Mouse (Mus musculus): ENCODE results near the gene Olfr1350. TPM values are rescaled to one million over a fixed set of nuclear protein-coding genes. Genes with fewer than 3 reads are reported as not detected.
"Not testable (repeated sequence)": the region's sequence is repeated elsewhere in the genome, so short reads cannot be mapped to it uniquely, and the experiment has no call there.

Olfr1350 gene
- not detected in 2 replicates for polyA plus RNA-seq (2015; fragmentation: Nextera tagmentation; extraction: Ambion mirVana)

DNA sequence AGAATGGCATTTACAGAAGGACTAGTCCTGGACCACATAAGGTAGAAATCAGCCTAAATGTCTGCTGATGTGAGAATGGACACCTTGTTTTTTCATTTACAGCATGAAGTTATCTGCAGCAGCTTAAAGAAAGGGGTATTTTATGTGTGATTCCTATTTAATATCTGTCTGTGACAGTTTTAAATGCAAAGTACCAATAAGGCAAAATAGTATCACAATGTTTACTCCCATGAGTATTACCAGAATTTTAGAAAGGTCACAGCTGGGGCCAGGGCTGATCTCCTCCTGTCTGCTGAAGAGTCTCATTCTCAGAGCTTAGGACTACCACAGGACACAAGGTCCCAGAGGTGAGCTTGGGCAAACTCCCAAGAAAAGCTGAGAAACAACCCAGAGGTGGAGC, at the start of gene Olfr1350:
Olfr1350 (plus strand) TSS at position 301 of the 400 bp plus-strand sequence.
- Histone ChIP-seq H3K4me1 (no peaks in the 10 kb centered on the region), H3K4me3 (no peak within 1 kb of the TSS), H3K4me2 (no peak within 1 kb of the TSS), H3K36me3 (no peaks in the 10 kb centered on the region), H3K27me3 (no peaks in the 10 kb centered on the region), H3K9ac (no peak within 1 kb of the TSS), H3K27ac (no peak within 1 kb of the TSS), H3K9me3 (no peaks in the 10 kb centered on the region)
- ATAC-seq (ENCODE audit: insufficient number of reproducible peaks, low FRiP score, low TSS enrichment, low read depth): no peak

DNA sequence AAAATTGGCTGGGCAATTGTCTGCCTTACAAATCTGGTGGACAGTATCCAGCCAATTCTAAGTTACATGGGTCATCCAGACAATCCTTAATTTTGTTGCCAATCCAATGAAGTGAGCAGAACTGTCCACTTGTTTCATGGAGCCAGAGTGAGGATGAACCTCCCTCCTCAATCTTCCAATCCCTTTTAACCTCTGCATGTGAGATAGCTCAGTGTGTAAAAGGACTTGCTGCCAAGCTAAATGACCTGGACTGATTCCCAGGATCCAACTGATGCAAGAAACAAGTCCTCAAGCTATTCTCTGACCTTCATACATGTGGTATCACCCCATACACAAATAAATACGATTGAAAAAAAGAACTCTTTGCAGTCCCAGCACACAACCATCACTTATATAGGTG, 43.0 kb upstream of the Olfr1350 start:
- no peak for ATAC-seq (ENCODE audit: insufficient number of reproducible peaks, low FRiP score, low TSS enrichment, low read depth)
- no peak overlapping the region for H3K4me2 ChIP-seq
- H3K4me3 ChIP-seq: no peak overlapping the region
- H3K27me3 ChIP-seq: no peaks in the 10 kb centered on the region
- H3K9ac ChIP-seq: no peak overlapping the region
- no peaks in the 10 kb centered on the region for H3K36me3 ChIP-seq
- no peaks in the 10 kb centered on the region for H3K4me1 ChIP-seq
- WGBS: 35% methylated on average over 1 of the region's 1 CpGs
- no peaks in the 10 kb centered on the region for H3K9me3 ChIP-seq
- no peak overlapping the region for H3K27ac ChIP-seq

DNA sequence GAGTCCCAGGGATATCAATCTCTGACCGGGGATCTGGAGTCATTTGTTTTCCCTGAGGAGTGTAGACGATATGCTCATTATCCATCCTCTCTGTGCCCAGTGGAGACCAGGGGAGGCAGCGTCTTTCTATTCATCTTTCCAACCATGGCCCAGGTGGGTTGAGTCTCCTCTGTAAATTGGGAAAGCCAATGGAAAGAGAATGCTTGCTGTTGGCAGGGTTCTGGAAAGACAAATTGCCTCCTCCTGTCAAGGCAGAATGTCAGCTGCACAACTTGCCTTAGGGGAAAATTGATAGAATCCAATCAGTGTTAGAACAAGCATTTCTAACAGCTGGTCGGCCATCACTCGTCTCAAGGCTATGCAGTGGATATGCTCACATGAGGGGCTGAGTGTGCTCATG, 41.8 kb upstream of the Olfr1350 start, which contains the start of gene Olfr1349:
Olfr1349 (minus strand) TSS at position 101 of the 400 bp plus-strand sequence.
- ATAC-seq (ENCODE audit: insufficient number of reproducible peaks, low FRiP score, low TSS enrichment, low read depth): no peak
- Histone ChIP-seq H3K27me3 (no peaks in the 10 kb centered on the region), H3K9ac (no peak within 1 kb of the TSS), H3K4me3 (no peak within 1 kb of the TSS), H3K27ac (no peak within 1 kb of the TSS), H3K9me3 (no peaks in the 10 kb centered on the region), H3K4me2 (no peak within 1 kb of the TSS), H3K4me1 (no peaks in the 10 kb centered on the region), H3K36me3 (no peaks in the 10 kb centered on the region)
- 82% methylated on average over 5 of the region's 5 CpGs for WGBS

DNA sequence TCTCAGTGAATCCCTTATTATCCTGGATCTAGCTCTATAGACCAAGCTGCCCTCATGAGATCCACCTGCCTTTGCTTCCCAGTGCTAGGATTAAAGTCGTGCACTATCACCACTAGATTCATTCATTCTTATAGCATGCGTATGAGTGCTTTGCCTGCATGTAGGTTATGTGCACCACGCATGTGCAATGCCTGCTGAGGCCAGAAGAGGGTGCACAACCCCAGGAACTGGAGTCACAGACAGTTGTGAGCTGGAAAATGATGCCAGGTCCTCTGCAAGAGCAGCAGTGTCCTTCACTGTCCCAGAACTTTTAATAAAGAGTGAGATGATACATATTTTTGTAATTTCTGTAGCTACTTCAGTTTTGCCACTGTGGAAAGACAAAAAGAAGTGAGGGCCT, 39.6 kb upstream of the Olfr1350 start:
- no peaks in the 10 kb centered on the region for H3K9me3 ChIP-seq
- H3K27me3 ChIP-seq: no peaks in the 10 kb centered on the region
- H3K36me3 ChIP-seq: no peaks in the 10 kb centered on the region
- H3K4me1 ChIP-seq: no peaks in the 10 kb centered on the region
- H3K27ac ChIP-seq: no peak overlapping the region
- no peak for ATAC-seq (ENCODE audit: insufficient number of reproducible peaks, low FRiP score, low TSS enrichment, low read depth)
- H3K4me2 ChIP-seq: no peak overlapping the region
- H3K4me3 ChIP-seq: no peak overlapping the region
- 57% methylated on average over 3 of the region's 3 CpGs for WGBS
- H3K9ac ChIP-seq: no peak overlapping the region

DNA sequence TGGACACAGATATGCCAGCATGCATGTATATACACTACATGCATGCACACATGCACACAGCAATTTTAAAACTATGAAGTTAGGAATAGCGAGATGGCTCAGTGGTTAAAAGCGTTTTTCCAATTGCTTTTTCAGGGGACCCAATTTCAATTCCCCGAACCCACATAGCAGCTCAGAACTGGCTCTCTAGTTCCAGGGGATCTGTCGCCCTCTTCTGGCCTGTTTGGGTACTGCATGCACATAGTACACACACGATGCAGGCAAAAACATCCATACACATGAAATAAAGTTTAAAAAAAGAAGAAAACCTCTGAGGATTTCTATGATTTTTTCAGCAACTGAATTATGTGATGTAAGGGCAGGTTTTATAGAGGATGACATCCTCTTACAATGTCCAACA, 38.5 kb upstream of the Olfr1350 start:
- Histone ChIP-seq H3K36me3 (no peaks in the 10 kb centered on the region), H3K27me3 (no peaks in the 10 kb centered on the region), H3K27ac (no peak overlapping the region), H3K4me2 (no peak overlapping the region), H3K9me3 (no peaks in the 10 kb centered on the region), H3K4me1 (no peaks in the 10 kb centered on the region), H3K9ac (no peak overlapping the region), H3K4me3 (no peak overlapping the region)
- WGBS: 65% methylated on average over 5 of the region's 5 CpGs
- no peak for ATAC-seq (ENCODE audit: insufficient number of reproducible peaks, low FRiP score, low TSS enrichment, low read depth)

DNA sequence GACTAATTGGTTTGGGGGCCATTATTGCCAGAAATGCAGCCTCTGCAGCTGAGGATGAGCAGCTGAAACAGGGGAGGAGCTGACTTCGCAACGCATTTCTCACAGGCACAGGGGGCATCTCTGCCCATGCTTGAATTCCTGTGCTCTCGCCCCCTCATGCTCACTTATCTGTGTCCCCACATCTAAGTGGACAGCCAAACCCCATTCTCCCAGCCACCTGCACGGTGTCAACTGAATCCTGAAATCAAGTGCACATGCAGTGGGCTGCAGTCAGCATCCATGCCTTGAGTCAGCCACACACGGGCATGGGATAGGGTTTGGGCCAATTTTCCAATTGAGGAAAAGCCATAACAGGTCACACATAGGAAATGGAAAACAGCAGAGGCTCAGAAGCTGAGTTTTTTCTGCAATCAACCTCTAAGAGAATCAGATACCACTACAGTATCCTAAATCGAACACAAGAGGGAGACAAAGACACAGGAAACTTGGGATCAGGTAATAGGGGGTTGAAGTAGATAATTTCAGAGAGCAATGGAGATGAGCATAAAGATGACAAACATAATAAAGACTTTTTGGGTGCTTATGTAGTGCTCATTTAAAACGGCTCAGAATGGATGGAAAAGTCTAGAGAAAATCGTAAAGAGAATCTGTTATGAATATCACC, 21.6 kb downstream of the Olfr1350 start:
- Histone ChIP-seq H3K4me1 (no peaks in the 10 kb centered on the region), H3K27ac (no peak overlapping the region), H3K9ac (no peak overlapping the region), H3K9me3 (no peaks in the 10 kb centered on the region), H3K27me3 (no peaks in the 10 kb centered on the region), H3K4me2 (no peak overlapping the region), H3K36me3 (no peaks in the 10 kb centered on the region), H3K4me3 (no peak overlapping the region)
- 47% methylated on average over 8 of the region's 8 CpGs for WGBS
- 0 out of 2 replicates have a peak, but pooled peaks have one; percentile 30 for ATAC-seq (ENCODE audit: insufficient number of reproducible peaks, low FRiP score, low TSS enrichment, low read depth)

DNA sequence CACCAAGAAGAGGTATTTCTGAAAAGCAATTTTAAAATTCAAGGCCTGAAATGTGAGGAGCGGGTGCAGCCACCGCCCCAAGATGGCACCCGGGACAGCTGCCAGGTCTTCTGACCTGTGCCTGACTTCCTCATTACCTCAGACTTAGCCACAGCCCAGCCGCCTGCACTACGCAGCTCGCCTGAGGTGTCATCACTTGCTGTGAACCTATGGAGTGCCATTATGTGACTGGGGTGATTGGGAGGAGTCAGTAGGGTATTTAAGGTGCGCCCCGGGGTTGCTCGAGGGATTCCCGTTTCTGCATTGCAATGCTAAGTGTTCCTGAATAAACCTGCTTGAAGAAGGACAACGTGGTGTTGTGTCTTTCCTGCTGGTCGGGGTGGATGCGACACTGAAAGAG, 24.1 kb downstream of the Olfr1350 start:
- H3K36me3 ChIP-seq; ATAC-seq (ENCODE audit: insufficient number of reproducible peaks, low FRiP score, low TSS enrichment, low read depth); H3K4me2 ChIP-seq; H3K27me3 ChIP-seq; H3K9ac ChIP-seq; H3K27ac ChIP-seq; H3K4me3 ChIP-seq; H3K4me1 ChIP-seq; H3K9me3 ChIP-seq: not testable (repeated sequence)
- 79% methylated on average over 13 of the region's 13 CpGs for WGBS

DNA sequence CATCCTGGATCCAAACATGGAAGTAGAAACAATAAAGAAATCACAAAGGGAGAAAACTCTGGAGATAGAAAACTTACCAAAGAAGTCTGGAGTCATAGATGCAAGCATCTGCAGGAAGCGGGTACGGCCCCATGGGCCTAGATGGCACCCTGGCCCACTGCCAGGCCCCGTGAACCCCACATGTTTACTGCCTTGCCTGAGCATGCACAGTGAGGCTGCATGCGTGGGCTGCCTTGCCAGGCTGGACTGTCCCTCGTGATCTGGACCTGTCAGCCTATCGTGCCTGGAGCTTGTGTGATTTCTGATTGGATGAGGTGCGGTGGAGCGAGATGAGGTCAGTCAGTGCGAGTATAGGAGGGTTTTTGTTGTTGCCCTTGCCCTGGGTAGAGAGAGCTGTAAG, 38.7 kb downstream of the Olfr1350 start:
- Histone ChIP-seq H3K4me1 (no peaks in the 10 kb centered on the region), H3K27ac (no peak overlapping the region), H3K9me3 (no peaks in the 10 kb centered on the region), H3K27me3 (no peaks in the 10 kb centered on the region), H3K4me2 (no peak overlapping the region), H3K4me3 (no peak overlapping the region), H3K36me3 (no peaks in the 10 kb centered on the region), H3K9ac (no peak overlapping the region)
- no peak for ATAC-seq (ENCODE audit: insufficient number of reproducible peaks, low FRiP score, low TSS enrichment, low read depth)
- 82% methylated on average over 9 of the region's 9 CpGs for WGBS

Other genes starting within 250 kb of the Olfr1350 start
- gene Zfp583, start 233.6 kb upstream of the Olfr1350 start, polyA plus RNA-seq (2015; fragmentation: Nextera tagmentation; extraction: Ambion mirVana): 5.3 and 5.9 TPM in 2 replicates
- 1.9 and 2.1 TPM in 2 replicates for gene Gm3854, start 221.1 kb upstream of the Olfr1350 start, polyA plus RNA-seq (2015; fragmentation: Nextera tagmentation; extraction: Ambion mirVana)
- 2.9 and 3.3 TPM in 2 replicates for gene Zfp78, start 201.6 kb upstream of the Olfr1350 start, polyA plus RNA-seq (2015; fragmentation: Nextera tagmentation; extraction: Ambion mirVana)
- gene Zfp28, start 181.5 kb upstream of the Olfr1350 start, polyA plus RNA-seq (2015; fragmentation: Nextera tagmentation; extraction: Ambion mirVana): 7.8 and 9.2 TPM in 2 replicates
- gene Smim17, start 166.1 kb upstream of the Olfr1350 start, polyA plus RNA-seq (2015; fragmentation: Nextera tagmentation; extraction: Ambion mirVana): 0.29 and 0.56 TPM in 2 replicates
- not detected in 2 replicates for gene Gm20715, start 154.6 kb upstream of the Olfr1350 start, polyA plus RNA-seq (2015; fragmentation: Nextera tagmentation; extraction: Ambion mirVana)
- not detected in 2 replicates for gene Olfr1344, start 126.2 kb upstream of the Olfr1350 start, polyA plus RNA-seq (2015; fragmentation: Nextera tagmentation; extraction: Ambion mirVana)
- not detected in 2 replicates for gene Olfr1336, start 108.7 kb upstream of the Olfr1350 start, polyA plus RNA-seq (2015; fragmentation: Nextera tagmentation; extraction: Ambion mirVana)
- gene Olfr1346, start 97.7 kb upstream of the Olfr1350 start, polyA plus RNA-seq (2015; fragmentation: Nextera tagmentation; extraction: Ambion mirVana): not detected in 2 replicates
- gene Olfr5, start 77.9 kb upstream of the Olfr1350 start, polyA plus RNA-seq (2015; fragmentation: Nextera tagmentation; extraction: Ambion mirVana): not detected in 2 replicates
- not detected in 2 replicates for gene Olfr1347, start 65.1 kb upstream of the Olfr1350 start, polyA plus RNA-seq (2015; fragmentation: Nextera tagmentation; extraction: Ambion mirVana)
- not detected in 2 replicates for gene Olfr1348, start 56.1 kb upstream of the Olfr1350 start, polyA plus RNA-seq (2015; fragmentation: Nextera tagmentation; extraction: Ambion mirVana)
- not detected in 2 replicates for gene Olfr1349, start 41.9 kb upstream of the Olfr1350 start, polyA plus RNA-seq (2015; fragmentation: Nextera tagmentation; extraction: Ambion mirVana)
- gene Zim1, start 131.6 kb downstream of the Olfr1350 start, polyA plus RNA-seq (2015; fragmentation: Nextera tagmentation; extraction: Ambion mirVana): 8.6 and 13.6 TPM in 2 replicates
- gene Peg3, start 165.6 kb downstream of the Olfr1350 start, polyA plus RNA-seq (2015; fragmentation: Nextera tagmentation; extraction: Ambion mirVana): 213 and 261 TPM in 2 replicates
- 9.6 and 10.7 TPM in 2 replicates for gene Usp29, start 165.7 kb downstream of the Olfr1350 start, polyA plus RNA-seq (2015; fragmentation: Nextera tagmentation; extraction: Ambion mirVana)

Measured in limb, embryonic 15.5 days (tissue).